Mouse (Mus musculus): ENCODE measurements around the gene Dcpp2.
A peak's percentile ranks its signal among the peaks of the same experiment; 100 is the strongest.
"Not testable (repeated sequence)": the region's sequence is repeated elsewhere in the genome, so short reads cannot be mapped to it uniquely, and the experiment has no call there.

Dcpp2 gene

DNA sequence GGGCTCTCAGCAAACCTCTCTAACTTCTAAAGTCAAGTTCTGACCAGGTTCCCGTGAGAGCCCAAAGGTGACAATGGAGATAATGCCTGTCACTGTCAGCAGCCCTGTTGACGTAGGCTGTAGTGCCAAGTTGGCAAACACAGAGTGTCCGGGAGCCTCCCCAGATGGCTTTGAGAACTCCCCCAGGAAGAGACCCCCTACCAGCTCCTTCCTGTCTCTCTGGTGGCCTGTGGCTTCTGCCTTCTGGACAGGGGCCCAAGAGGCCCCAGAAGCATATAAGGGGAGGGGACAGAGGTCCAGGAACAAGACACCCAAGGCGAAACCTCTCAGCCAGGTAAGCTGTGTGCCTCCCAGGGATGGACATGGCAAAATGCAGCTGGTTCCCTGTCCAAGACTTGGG is at the start of gene Dcpp2, which contains the start of gene Dcpp1:
Gene Dcpp2 (plus strand): TSS at position 305 of the 400 bp plus-strand sequence.
Gene Dcpp1 (plus strand): TSS at position 301 of the 400 bp plus-strand sequence.
- DNase-seq (ENCODE audit: low spot score), result not testable (repeated sequence)

DNA sequence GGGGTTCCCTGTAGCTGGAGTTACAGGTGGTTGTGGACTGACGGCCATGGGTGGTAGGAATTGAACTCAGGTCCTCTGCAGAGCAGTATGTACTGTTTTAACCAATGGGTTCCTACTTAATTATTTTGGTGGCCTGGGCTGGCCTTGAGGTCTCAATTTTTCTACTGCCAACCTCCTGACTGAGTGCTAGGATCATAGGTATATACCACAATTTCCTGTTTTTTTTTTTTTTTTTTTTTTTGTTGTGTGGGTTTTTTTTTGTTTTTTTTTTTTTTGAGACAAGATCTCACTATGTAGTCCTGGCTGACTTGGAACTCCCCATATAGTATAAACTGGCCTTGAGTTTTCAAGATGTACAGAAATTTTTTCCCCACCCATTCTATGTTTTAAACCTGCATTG is 49.5 kb upstream of the Dcpp2 start:
- no peak for DNase-seq (ENCODE audit: low spot score)

GRCm38 (mm10) chr17:23836006-23836575 is 44.6 kb upstream of the Dcpp2 start, which contains the start of gene Prss33:
TSS of gene Prss33 (minus strand) at chr17:23836056.
- no peak for DNase-seq (ENCODE audit: low spot score)

DNA sequence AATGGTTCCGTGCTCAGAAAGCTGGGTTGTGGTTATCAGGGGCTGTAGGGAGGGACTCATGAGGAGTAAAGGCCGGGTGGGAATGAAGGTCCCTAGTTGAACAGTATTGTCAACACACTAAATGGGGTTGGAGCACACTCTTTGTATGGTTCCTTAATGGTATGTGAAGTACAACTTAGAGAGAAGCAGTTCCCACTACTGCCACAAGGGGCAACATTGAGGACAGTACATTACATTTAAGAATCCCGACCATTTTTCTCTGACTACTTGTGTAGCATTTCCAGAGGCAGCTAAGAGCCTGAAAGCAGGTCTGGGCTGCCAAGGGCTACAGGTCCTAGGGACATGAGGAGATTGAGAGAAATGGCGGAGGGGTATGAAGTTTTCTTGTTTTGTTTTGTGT is 39.5 kb upstream of the Dcpp2 start:
- DNase-seq (ENCODE audit: low spot score), result no peak

- no peak for DNase-seq (ENCODE audit: low spot score)
Observed at GRCm38 (mm10) chr17:23843141-23843811, 37.4 kb upstream of the Dcpp2 start.

DNA sequence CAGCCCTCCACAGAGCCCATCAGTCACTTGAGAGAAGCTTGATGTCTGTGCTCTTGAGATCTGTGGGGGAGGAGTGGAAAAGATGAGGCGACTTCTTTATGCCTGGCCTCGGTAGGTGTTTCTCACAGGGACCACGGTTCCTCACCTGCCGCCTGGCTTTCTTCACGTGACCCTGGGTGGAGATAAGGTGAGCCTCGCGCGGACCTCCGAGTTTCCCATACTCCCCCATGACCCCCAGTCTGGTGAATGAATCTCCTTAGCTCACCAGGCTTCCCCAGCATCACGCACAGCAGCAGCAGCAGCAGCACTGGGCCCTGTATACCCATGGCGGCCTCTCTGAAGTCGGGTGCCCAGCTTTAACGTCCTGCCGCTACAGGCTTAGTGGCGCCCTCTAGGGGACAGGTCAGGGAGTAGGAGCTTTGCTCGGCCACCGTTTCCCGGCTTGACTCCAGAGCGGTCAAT is 36.8 kb upstream of the Dcpp2 start, which contains the start of the genes Prss32 and Prss41:
Gene Prss32 (plus strand): TSS at position 44 of the 462 bp plus-strand sequence.
Gene Prss41 (minus strand): TSS at position 361 of the 462 bp plus-strand sequence.
- DNase-seq (ENCODE audit: low spot score), result no peak

- DNase-seq (ENCODE audit: low spot score), result no peak
Observed at GRCm38 (mm10) chr17:23850028-23850427, 30.7 kb upstream of the Dcpp2 start.

- DNase-seq (ENCODE audit: low spot score), result peak; percentile 42
Observed at GRCm38 (mm10) chr17:23850853-23851749, 29.6 kb upstream of the Dcpp2 start.

GRCm38 (mm10) chr17:23853292-23853691 is 27.4 kb upstream of the Dcpp2 start:
- no peak for DNase-seq (ENCODE audit: low spot score)

DNA sequence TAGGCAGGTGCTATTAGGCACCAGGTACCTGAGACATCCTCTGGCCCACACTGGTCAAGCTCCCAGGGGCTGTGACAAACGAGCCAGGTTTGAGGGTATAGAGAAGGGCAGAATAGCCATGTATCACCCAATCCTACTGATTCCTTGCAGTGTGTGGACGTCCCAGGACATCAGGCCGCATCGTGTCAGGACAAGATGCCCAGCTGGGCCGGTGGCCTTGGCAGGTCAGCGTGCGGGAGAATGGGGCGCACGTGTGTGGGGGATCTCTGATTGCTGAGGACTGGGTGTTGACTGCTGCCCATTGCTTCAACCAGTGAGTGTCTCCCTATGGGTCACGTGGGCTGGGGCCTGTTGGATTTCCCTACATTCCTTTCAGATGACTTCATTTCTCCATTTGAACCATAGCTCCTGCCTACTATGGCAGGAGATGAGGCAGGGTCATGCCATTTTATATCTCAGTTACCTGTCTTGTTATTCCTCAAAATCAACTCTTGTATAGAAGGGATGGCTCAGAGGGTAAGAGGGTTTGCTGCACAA is 26.4 kb upstream of the Dcpp2 start:
- no peak for DNase-seq (ENCODE audit: low spot score)

- no peak for DNase-seq (ENCODE audit: low spot score)
Observed at GRCm38 (mm10) chr17:23857193-23857592, 23.5 kb upstream of the Dcpp2 start.

GRCm38 (mm10) chr17:23857913-23858312 is 22.8 kb upstream of the Dcpp2 start:
- no peak for DNase-seq (ENCODE audit: low spot score)

DNA sequence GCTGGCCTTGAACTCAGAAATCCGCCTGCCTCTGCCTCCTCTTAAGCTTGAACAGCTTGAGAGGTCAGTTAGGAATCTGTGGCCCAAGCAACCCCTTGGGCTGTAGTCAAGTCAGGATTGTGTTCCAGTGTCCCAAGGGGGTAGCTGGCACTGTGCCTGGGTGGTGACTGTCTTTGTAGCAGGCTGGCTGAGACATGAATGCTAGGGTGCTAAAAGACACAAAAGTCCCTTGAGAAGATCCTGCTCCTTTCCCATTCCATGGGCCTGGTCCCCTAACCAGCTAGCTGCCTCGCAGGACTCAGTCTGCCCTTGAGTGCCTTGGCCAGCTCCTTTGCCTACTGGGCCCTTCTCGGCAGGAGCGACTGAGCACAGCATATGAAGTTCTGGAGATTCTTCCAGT is 17.8 kb upstream of the Dcpp2 start:
- DNase-seq (ENCODE audit: low spot score), result no peak

DNA sequence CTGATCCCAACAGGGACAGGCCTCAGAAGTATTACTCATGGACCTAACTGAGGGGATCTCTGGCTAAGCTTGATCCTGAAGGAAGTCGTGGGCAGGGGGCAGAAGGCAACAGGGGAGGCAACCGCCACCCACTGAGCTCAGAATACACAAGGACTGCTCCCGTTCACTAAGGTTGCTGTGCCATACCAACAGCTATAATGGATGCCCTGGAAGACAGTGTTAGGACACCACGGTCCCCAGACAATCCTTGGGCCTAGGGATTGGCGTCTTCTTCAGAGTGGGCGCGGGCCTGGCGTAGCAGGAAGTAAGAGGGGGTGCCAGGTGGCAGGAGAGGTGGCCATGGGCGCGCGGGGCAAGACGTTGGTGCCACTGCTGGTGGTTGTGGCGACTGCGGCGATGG is 12.9 kb upstream of the Dcpp2 start, which contains the start of gene Prss21:
Gene Prss21 (plus strand): TSS at position 301 of the 400 bp plus-strand sequence.
- DNase-seq (ENCODE audit: low spot score), result no peak

- no peak for DNase-seq (ENCODE audit: low spot score)
Observed at GRCm38 (mm10) chr17:23868513-23868912, 12.2 kb upstream of the Dcpp2 start.

- DNase-seq (ENCODE audit: low spot score), result peak; percentile 28
Observed at GRCm38 (mm10) chr17:23873884-23874856, 6.5 kb upstream of the Dcpp2 start.

DNA sequence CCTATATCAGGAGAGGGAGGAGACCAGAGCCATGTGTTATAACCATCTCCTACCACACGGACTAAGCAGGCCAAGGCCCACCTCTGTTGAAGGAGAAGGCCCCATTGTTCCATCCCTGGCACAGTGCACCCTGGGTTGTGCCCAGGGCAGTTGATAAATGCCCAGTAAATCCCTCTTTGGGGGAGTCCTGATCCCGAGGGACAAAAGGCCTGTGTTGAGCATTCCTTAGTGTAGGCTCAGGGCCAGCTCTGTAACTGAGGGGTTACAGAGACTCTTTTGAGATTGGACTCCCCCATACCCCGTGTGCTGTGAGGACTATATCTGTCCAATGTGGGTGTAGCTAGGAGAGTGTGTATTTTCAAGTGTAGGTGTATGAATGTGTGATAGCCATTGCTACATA is 3.9 kb upstream of the Dcpp2 start:
- DNase-seq (ENCODE audit: low spot score), result no peak

DNA sequence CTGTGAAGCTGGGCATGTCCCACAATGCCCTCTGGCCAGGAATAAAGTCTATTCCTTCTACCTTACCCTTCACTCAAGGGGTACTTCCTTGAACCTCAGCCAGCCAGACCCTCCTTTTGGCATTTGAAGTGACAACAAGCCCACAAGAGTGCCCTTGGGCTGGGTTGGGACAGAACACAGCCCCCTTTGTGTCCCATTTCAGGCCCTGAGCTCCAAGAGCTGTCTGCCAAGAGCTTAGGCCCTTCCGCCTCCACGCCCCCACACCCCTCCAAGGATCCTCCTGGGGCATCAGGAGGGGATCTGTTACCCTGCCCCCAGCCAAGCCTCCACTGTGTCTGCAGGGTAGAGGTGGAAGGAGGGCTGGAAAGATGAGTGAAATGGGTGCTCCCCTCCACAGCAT is 3.5 kb upstream of the Dcpp2 start:
- no peak for DNase-seq (ENCODE audit: low spot score)

- not testable (repeated sequence) for DNase-seq (ENCODE audit: low spot score)
Observed at GRCm38 (mm10) chr17:23917158-23917557, 36.5 kb downstream of the Dcpp2 start, which contains the start of gene Dcpp3. TSS of gene Dcpp3 (plus strand) at chr17:23917458.

DNA sequence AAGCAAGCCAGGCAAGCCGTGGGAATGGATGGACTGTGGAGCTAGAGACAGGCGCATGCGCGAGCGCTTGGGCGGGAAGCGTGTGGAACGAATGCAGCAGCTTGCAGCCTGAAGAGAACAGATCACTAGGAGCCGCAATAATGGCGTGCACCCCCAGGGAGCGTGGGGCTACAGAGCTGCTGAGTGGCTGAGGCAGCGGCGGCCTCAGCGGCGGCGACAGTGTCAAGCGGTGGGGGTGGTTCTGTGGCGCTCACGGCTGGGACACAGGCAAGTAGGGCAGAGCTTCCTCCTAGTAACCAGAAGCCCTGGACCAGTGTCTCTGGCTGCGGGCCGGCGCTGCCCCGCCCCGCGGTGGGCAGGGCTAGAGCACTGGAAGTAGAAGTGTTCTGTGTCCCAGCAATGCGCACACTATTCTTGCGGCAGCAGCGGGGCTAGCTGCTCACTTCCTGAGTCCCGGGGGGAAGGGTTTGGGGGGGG is 43.9 kb downstream of the Dcpp2 start:
- DNase-seq (ENCODE audit: low spot score), result peak; percentile 93

- DNase-seq (ENCODE audit: low spot score), result peak; percentile 56
Observed at GRCm38 (mm10) chr17:23925090-23925493, 44.4 kb downstream of the Dcpp2 start.
